ENCODE assay signal across 25 mouse cellular contexts in the genomic region with DNA sequence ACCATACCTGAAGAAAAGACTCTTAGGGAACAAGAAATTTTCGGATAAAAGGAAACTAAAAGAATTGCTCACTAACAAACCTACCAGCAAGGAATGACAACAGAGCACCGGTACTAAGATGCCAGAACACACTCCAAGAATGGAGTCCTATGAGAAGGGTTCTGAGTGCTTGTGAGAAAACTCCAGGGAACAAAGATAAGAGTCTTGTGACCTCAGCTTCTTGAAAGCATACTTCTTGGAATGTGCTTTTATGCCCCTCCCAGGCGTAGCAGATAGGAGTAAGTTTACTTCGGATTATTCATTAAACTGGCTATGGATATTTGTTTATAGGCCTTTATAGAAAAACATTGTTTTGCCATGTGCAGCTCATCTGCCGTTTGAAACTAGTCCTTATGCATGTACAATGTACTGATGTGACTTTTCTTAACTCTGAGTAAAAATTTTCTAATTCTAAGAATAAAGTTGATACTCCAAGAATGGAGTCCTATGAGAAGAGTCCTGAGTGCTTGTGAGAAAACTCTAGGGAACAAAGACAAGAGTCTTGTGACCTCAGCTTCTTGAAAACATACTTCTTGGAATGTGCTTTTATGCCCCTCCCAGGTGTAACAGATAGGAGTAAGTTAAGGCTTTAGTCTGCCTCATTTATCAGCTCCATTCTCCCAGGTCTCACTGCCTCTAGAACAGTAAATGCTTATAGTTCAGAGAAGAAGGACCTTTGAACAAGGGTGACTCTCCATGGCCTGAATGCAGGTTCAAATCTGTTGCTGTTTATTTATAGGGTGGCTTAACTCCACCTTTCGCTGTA.
DNase-seq lines count a peak whose midpoint lies in the region; ATAC-seq and TF ChIP-seq lines count a peak whose summit lies in the region.
"Had no signal": no experiment of that assay in that cellular context is flagged by ENCODE, and none has a peak within 500 bp of the region (broad histone marks: within the 10 kb centered on the region; RNA-seq: fewer than 3 reads in every experiment).

No protein-coding gene starts in this region.

- H3K4me1 ChIP-seq in lung, postnatal 0 days (ENCODE audit: insufficient read depth, low read depth, low read length), result no peaks in the 10 kb centered on the region
- H3K4me1 ChIP-seq in intestine, embryonic 16.5 days (ENCODE audit: control insufficient read depth, insufficient read depth, low read length), result no peaks in the 10 kb centered on the region
- H3K4me1 ChIP-seq in stomach, embryonic 14.5 days (ENCODE audit: control insufficient read depth, insufficient read depth, low read length), result no peaks in the 10 kb centered on the region
- H3K4me1 ChIP-seq in stomach, postnatal 0 days (replicated peaks; ENCODE audit: control insufficient read depth, insufficient read depth), result no peaks in the 10 kb centered on the region
- H3K4me1 ChIP-seq: embryonic facial prominence, embryonic 10.5 days; embryonic facial prominence, embryonic 13.5 days; forebrain, embryonic 10.5 days; forebrain, embryonic 13.5 days; hindbrain, embryonic 12.5 days; hindbrain, embryonic 15.5 days had no signal

- H3K9me3 ChIP-seq in lung, postnatal 0 days (ENCODE audit: low read length), result no peaks in the 10 kb centered on the region
- no peaks in the 10 kb centered on the region for H3K9me3 ChIP-seq in intestine, embryonic 16.5 days (ENCODE audit: control insufficient read depth, low read length)
- no peaks in the 10 kb centered on the region for H3K9me3 ChIP-seq in stomach, embryonic 14.5 days (ENCODE audit: control insufficient read depth, low read depth, low read length)
- no peaks in the 10 kb centered on the region for H3K9me3 ChIP-seq in stomach, postnatal 0 days (ENCODE audit: control insufficient read depth, low read length)
- H3K9me3 ChIP-seq: embryonic facial prominence, embryonic 10.5 days; embryonic facial prominence, embryonic 13.5 days; forebrain, embryonic 10.5 days; forebrain, embryonic 13.5 days; hindbrain, embryonic 12.5 days; hindbrain, embryonic 15.5 days had no signal

- peak; percentile 83 for DNase-seq in lung, postnatal 0 days (ENCODE audit: low spot score)
- no peak for DNase-seq in lung, postnatal 10 days
- peak; percentile 27 for DNase-seq in stomach, postnatal 0 days (ENCODE audit: low spot score)
- no peak for DNase-seq in B cell, adult 2 months
- DNase-seq: adrenal gland, postnatal 10 days; adrenal gland, postnatal 36 days; cerebellum, adult 11 months; cerebellum, adult 8-10 months; cerebellum, postnatal 10 days; cerebellum, postnatal 36 days; embryo, embryonic 11 days; gastrocnemius, postnatal 14 days had no signal

- peak; percentile 96 for ATAC-seq in lung, postnatal 0 days
- peak; percentile 97 for ATAC-seq in intestine, embryonic 16.5 days
- peak; percentile 56; the same call in 1 of the 2 replicates for ATAC-seq in stomach, embryonic 14.5 days (ENCODE audit: insufficient number of reproducible peaks, insufficient read depth, low FRiP score, low read depth)
- ATAC-seq in stomach, postnatal 0 days (ENCODE audit: low FRiP score, low TSS enrichment), result peak; percentile 92
- ATAC-seq in cerebellum, adult (ENCODE audit: insufficient number of reproducible peaks, low FRiP score, low TSS enrichment), result no peak
- ATAC-seq in erythroid progenitor cell, adult 5-6 weeks (replicated peaks; ENCODE audit: low FRiP score, poor library complexity, severe bottlenecking), result no peak
- ATAC-seq: forebrain, embryonic 13.5 days; forebrain, embryonic 16.5 days had no signal

- H3K4me3 ChIP-seq in lung, postnatal 0 days (ENCODE audit: low read depth, low read length), result no peak overlapping the region
- H3K4me3 ChIP-seq in intestine, embryonic 16.5 days (ENCODE audit: low read length), result no peak overlapping the region
- no peak overlapping the region for H3K4me3 ChIP-seq in stomach, embryonic 14.5 days (ENCODE audit: low read depth, low read length)
- no peak overlapping the region for H3K4me3 ChIP-seq in stomach, postnatal 0 days (ENCODE audit: low read depth, low read length)
- H3K4me3 ChIP-seq: embryonic facial prominence, embryonic 10.5 days; embryonic facial prominence, embryonic 13.5 days; erythroblast, embryonic 14.5 days; forebrain, embryonic 10.5 days; forebrain, embryonic 13.5 days; hindbrain, embryonic 12.5 days; hindbrain, embryonic 15.5 days had no signal

- TF ChIP-seq CTCF in lung, postnatal 0 days (IDR thresholded peaks at IDR 0.05), result no peak
- TF ChIP-seq CTCF in stomach, postnatal 0 days (IDR thresholded peaks at IDR 0.05; ENCODE audit: low read depth), result no peak

- no peaks in the 10 kb centered on the region for H3K36me3 ChIP-seq in lung, postnatal 0 days (ENCODE audit: insufficient read depth, low read length)
- no peaks in the 10 kb centered on the region for H3K36me3 ChIP-seq in intestine, embryonic 16.5 days (ENCODE audit: control insufficient read depth, insufficient read depth, low read length)
- H3K36me3 ChIP-seq in stomach, embryonic 14.5 days (ENCODE audit: control insufficient read depth, insufficient read depth, low read length), result no peaks in the 10 kb centered on the region
- H3K36me3 ChIP-seq in stomach, postnatal 0 days (ENCODE audit: control insufficient read depth, insufficient read depth, low read length), result no peaks in the 10 kb centered on the region
- H3K36me3 ChIP-seq: embryonic facial prominence, embryonic 10.5 days; embryonic facial prominence, embryonic 13.5 days; forebrain, embryonic 10.5 days; hindbrain, embryonic 12.5 days; hindbrain, embryonic 15.5 days had no signal

- no peak overlapping the region for H3K4me2 ChIP-seq in lung, postnatal 0 days (replicated peaks; ENCODE audit: low read depth, low read length)
- no peak overlapping the region for H3K4me2 ChIP-seq in intestine, embryonic 16.5 days (ENCODE audit: low read depth, low read length)
- H3K4me2 ChIP-seq in stomach, embryonic 14.5 days (replicated peaks; ENCODE audit: low read depth, low read length), result no peak overlapping the region
- H3K4me2 ChIP-seq in stomach, postnatal 0 days (replicated peaks; ENCODE audit: low read depth), result no peak overlapping the region
- H3K4me2 ChIP-seq: embryonic facial prominence, embryonic 13.5 days; forebrain, embryonic 13.5 days; heart, embryonic 11.5 days; hindbrain, embryonic 12.5 days; hindbrain, embryonic 15.5 days had no signal

- peak overlapping the region; percentile 68 for H3K27ac ChIP-seq in lung, postnatal 0 days (ENCODE audit: low read length)
- H3K27ac ChIP-seq in intestine, embryonic 16.5 days (ENCODE audit: low read length), result peak overlapping the region; percentile 65
- no peak overlapping the region for H3K27ac ChIP-seq in stomach, embryonic 14.5 days (ENCODE audit: low read length)
- H3K27ac ChIP-seq in stomach, postnatal 0 days (replicated peaks), result no peak overlapping the region
- H3K27ac ChIP-seq: embryonic facial prominence, embryonic 10.5 days; embryonic facial prominence, embryonic 13.5 days; forebrain, embryonic 10.5 days; forebrain, embryonic 13.5 days; hindbrain, embryonic 12.5 days; hindbrain, embryonic 15.5 days had no signal

- no peaks in the 10 kb centered on the region for H3K27me3 ChIP-seq in lung, postnatal 0 days (replicated peaks; ENCODE audit: insufficient read depth, low read length)
- H3K27me3 ChIP-seq in intestine, embryonic 16.5 days (replicated peaks; ENCODE audit: control insufficient read depth, insufficient read depth, low read length), result no peaks in the 10 kb centered on the region
- no peaks in the 10 kb centered on the region for H3K27me3 ChIP-seq in stomach, embryonic 14.5 days (ENCODE audit: control insufficient read depth, insufficient read depth, low read length)
- H3K27me3 ChIP-seq in stomach, postnatal 0 days (ENCODE audit: control insufficient read depth, insufficient read depth, low read length), result no peaks in the 10 kb centered on the region
- H3K27me3 ChIP-seq: embryonic facial prominence, embryonic 13.5 days; forebrain, embryonic 13.5 days; hindbrain, embryonic 12.5 days; hindbrain, embryonic 15.5 days had no signal

- TF ChIP-seq EP300 in lung, postnatal 0 days (IDR thresholded peaks at IDR 0.05), result peak; percentile 96
- no peak for TF ChIP-seq EP300 in stomach, postnatal 0 days (optimal IDR thresholded peaks at IDR 0.05)

- 50% methylated on average over 6 of the region's 6 CpGs for WGBS in lung, postnatal 0 days
- 59% methylated on average over 6 of the region's 6 CpGs for WGBS in intestine, embryonic 16.5 days
- 72% methylated on average over 6 of the region's 6 CpGs for WGBS in stomach, embryonic 14.5 days
- WGBS in stomach, postnatal 0 days, result 58% methylated on average over 6 of the region's 6 CpGs

- no peak overlapping the region for H3K9ac ChIP-seq in lung, postnatal 0 days (replicated peaks; ENCODE audit: low read depth)
- H3K9ac ChIP-seq in intestine, embryonic 16.5 days (ENCODE audit: low read depth, low read length), result no peak overlapping the region
- H3K9ac ChIP-seq in stomach, embryonic 14.5 days (replicated peaks; ENCODE audit: low read depth, low read length), result no peak overlapping the region
- no peak overlapping the region for H3K9ac ChIP-seq in stomach, postnatal 0 days (ENCODE audit: low read length)
- H3K9ac ChIP-seq: embryonic facial prominence, embryonic 13.5 days; forebrain, embryonic 13.5 days; hindbrain, embryonic 12.5 days; hindbrain, embryonic 15.5 days had no signal

Comparison
In these comparisons a context has a peak if more than half of its experiments do, and no peak if none do; other contexts are left out.
1. DNase-seq: peak in lung, postnatal 0 days (single experiment) and stomach, postnatal 0 days (single experiment); none in lung, postnatal 10 days (single experiment) and B cell, adult 2 months (0 of 2).
2. ATAC-seq: peak in lung, postnatal 0 days (single experiment), intestine, embryonic 16.5 days (single experiment), stomach, embryonic 14.5 days (single experiment) and stomach, postnatal 0 days (single experiment); none in cerebellum, adult (single experiment) and erythroid progenitor cell, adult 5-6 weeks (single experiment).
3. H3K27ac ChIP-seq: peak in lung, postnatal 0 days (single experiment) and intestine, embryonic 16.5 days (single experiment); none in stomach, embryonic 14.5 days (single experiment) and stomach, postnatal 0 days (single experiment).